Mouse (Mus musculus) thymus, postnatal 14 days (tissue): ENCODE measurements at regions not wholly inside any gene's neighbourhood (a gene's known extent, or its start where the extent isn't known, plus 50 kb on each side); places are given as distances from the start of the nearest gene placed in this dataset.

ENCODE experiments used
- DNase-seq: peaks from one replicate; pipeline ENCODE4 v3.0.0; 2021

DNA sequence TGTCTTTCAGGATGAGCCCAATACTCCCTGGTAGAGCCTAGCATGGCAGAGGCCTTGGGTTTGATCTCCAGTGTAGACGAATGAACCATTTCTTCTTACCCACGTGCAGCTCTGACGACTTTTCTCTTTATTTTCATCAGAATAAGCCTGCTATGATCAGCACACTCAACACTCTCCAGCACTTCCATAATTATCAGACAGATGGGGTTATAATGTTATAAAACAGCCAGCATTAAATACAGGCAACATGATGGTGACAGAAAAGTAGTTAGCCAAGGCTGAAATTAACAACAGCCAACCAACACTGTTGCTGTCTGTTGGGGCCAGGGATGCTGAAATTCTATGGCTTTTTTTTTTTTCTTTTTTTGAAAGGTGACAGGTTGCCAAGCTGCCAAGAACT lies 67.7 kb upstream of the Mkln1 start:
- no peak for DNase-seq

DNA sequence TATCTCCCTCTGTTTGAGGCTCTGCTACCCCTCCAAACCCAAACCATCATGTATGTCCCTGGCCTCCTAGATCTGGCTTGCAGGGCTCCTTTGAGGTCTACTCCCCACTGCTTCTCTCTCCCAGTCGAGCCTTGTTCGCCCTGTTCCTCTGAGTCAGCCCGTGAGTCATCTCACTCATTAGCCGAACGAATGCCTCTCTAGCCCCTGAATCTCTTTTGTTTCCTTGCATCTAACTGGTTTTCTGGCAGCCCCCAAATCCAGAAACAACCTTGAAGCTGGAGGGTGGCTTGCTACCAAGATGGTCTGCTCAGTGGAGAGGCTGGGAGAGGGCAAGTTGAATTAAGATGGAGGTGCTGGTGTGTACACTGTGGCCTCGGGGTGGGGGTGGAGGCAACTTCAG lies 66.3 kb upstream of the Mkln1 start:
- no peak for DNase-seq

DNA sequence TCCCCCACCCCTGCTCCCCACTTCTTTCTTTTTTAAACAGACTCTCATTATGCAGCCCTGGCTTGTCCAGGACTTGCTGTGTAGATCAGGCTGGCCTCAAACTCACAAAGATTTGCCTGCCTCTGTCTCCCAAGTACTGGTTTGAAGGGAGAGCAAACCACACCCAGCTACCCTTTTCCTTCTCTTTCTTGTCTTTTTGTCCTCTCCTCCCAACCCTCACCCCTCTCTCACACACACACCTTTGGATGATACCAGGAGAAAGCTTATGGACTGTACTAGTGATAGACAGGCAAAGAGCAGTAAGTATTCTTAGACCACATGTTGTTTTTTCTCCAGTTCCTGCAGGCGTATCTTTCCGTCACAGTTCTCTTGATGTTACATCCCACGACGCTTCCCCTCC lies 65.8 kb upstream of the Mkln1 start:
- no peak for DNase-seq

DNA sequence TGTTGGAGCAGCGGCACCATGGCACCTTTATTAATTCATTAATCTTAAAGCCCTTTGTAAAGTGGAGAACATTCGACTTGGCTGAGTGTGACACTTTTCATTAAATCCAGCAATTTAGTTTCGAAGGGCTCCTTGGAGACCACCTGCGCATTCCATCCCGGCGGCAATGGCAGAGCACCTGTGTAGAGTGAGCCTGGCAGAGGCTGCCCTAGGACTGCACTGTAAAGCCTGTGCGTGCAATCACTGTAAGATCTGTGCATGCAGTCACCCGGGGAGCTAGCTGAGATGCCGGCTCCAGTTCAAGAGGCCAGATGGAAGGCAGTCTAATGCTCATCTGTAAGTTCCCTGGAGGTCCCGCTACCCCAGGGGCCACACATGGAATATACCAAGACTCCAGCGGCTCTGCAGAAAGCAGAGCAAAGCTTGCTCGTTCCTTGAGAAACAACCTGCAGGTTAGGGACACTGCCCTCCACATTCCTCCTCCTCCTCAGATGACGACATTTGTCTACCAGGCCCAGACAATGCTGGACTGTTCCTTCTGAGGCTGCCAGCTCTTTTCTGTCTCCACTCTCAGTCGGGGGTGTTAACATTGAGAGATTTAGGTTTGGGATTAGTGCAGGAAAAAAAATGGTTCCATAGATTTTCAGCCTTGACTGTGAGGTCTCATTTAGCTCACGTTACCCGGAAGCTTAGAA lies 65.2 kb upstream of the Mkln1 start:
- DNase-seq = no peak

DNA sequence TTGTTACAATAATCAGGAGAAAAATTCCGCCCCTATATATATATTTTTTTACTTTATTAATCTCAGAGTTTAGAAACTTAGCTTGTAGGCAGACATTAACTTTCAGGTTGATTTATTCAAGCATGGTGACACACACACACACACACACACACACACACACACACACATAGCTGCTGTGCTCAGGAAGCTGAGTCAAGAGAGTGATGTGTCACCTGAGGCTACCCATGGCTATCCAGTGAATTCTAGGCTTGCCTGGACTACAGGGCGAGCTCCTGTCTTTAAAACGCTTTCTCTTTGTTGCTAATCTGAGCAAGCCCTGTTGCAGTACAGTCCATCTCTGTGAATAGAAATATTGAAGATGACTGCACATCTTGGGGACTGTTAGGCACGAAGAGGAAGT lies 64.4 kb upstream of the Mkln1 start:
- DNase-seq = no peak

DNA sequence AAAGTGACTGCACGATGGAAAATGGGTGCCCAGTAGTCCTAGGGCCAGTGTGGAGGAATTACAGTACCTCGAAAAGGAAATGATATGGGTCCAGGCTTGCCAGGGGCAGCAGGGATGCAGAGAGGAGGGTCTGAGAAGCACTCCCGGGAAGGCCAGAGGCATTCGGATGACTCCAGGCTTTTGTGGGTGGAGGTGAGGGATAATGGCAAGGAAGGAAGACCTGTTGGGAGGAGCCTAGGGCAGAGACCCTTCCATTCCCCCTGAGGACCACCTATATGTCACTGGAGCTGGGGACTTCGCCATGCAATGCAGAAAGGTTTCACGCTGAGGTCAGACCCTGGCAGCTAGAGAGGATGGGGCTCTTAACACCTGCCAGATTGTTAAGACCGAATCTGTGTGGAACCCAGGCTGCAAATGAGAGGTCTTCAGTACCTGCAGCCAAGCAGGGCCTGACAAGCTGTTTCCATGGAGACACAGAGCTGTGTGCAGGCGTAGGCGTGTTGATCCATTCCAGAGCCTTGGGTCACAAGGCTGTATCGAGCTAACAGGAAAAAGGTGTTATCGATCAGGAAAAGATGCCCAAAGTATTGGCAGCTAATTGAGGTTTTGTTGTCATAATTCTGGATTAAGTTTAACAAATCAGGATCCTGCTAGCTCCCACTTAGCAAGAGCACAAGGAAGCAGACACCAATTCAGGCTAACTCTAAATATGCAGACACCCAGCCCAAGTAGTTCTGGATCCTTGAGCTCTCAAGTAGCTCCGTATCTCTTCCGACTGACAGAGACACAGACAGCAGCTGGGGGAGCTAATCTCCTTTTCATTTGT lies 59.2 kb upstream of the Mkln1 start:
- no peak for DNase-seq

DNA sequence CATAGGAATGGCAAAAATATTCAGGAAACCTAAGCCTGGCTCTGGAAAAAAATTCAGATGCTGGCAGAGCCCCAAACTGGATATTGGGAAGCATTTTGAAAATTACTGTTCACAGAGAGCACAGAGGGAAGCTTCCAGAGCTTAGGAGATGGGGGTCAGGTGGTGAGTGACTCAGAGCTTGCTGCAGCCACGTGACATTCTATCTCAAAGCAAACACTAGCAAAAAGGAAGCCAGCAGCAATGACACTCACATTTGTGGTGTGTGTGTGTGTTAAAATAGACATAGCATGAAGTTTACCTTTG lies 58.6 kb upstream of the Mkln1 start:
- DNase-seq = no peak

DNA sequence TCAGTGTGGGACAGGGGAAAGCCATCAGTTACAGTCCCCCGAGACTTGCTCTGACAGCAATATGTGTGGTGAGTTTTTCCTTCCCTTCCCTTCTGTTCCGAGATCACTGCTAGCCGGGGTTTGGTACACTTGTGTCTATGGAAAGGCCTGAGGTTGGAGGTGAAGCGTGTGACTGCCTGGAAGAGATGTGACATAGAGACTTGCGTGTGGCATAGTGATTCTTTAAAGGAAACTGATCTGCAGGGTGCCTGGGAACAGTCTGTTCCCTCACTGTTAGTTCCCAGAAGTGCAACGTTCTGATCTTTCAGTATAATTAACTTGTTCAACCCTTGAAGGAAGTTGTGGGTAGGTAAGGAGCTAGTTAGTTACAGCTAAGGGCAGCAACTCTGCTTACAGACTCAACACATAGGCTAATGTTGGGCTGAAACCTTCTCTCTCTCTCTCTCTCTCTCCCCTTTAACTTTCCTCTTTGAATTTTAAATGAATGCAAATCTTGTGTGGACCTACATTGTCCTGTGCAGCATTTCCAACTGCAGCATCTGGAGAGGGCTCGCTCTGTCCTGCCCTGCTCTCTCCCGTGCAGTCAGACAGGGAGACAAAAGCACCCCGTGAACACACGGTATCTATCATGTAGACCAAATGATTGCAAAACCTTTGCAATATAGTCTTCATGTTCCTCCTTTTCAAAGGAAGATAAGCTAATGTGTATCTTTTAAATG lies 53.0 kb upstream of the Mkln1 start:
- no peak for DNase-seq

DNA sequence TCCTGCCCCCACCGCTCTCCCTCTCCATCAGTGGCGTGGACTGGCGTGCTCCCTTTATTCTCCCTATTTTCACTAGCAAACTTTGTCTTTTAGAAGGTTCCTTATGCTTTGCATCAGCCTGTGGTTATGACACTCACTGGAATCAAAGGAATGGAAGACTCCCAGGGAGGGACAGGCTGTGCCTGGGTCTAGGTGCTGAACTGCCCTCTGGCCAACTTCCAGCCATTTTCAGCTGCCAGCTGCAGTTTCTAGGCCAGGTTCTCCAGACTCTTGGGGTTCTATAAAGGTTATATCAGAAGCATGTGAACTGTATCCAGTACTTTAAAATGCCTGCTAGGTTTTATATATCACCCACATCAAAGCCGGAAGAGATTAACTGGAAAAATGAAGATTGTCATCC lies 50.2 kb upstream of the Mkln1 start:
- no peak for DNase-seq
